In genomic region chr17:28684631-28685030, GRCm38 (mm10) we compare ENCODE assay signal across 17 mouse cellular contexts. TPM values are rescaled to one million over a fixed set of nuclear protein-coding genes. Genes with fewer than 3 reads are reported as not detected.
"Had no signal": no experiment of that assay in that cellular context is flagged by ENCODE, and none has a peak within 500 bp of the region (broad histone marks: within the 10 kb centered on the region; RNA-seq: fewer than 3 reads in every experiment).

No protein-coding gene starts in this region.

- DNase-seq: kidney, adult 8-10 months; kidney, postnatal 10 days; liver, embryonic 13.5 days; liver, postnatal 0 days; midbrain, embryonic 14.5 days; right cerebral cortex, postnatal 4 days; spleen, adult 18-20 months; thymus, adult 2 months; thymus, postnatal 25 days had no signal

- H3K27me3 ChIP-seq: liver, embryonic 13.5 days; stomach, embryonic 15.5 days had no signal

- ATAC-seq: intestine, embryonic 16.5 days; liver, postnatal 0 days had no signal

- H3K9ac ChIP-seq: limb, embryonic 15.5 days; liver, embryonic 13.5 days; liver, postnatal 0 days; lung, embryonic 15.5 days; neural tube, embryonic 15.5 days; stomach, embryonic 15.5 days had no signal

- H3K36me3 ChIP-seq: limb, embryonic 15.5 days; liver, embryonic 13.5 days; lung, embryonic 15.5 days; neural tube, embryonic 15.5 days; stomach, embryonic 15.5 days had no signal

- H3K4me3 ChIP-seq: left cerebral cortex, adult 2 months; limb, embryonic 15.5 days; liver, embryonic 13.5 days; lung, embryonic 15.5 days; myocyte; neural tube, embryonic 15.5 days; stomach, embryonic 15.5 days had no signal

- H3K9me3 ChIP-seq: limb, embryonic 15.5 days; liver, embryonic 13.5 days; lung, embryonic 15.5 days; neural tube, embryonic 15.5 days; stomach, embryonic 15.5 days had no signal

- H3K27ac ChIP-seq: left cerebral cortex, adult 2 months; limb, embryonic 15.5 days; liver, embryonic 13.5 days; lung, embryonic 15.5 days; neural tube, embryonic 15.5 days; stomach, embryonic 15.5 days had no signal

- H3K4me2 ChIP-seq: limb, embryonic 15.5 days; liver, embryonic 13.5 days; lung, embryonic 15.5 days; neural tube, embryonic 15.5 days; stomach, embryonic 15.5 days had no signal

RNA-seq across cellular contexts. Expression of gene Slc26a8, which starts 5.4 kb away (rescaled TPM):
- polyA plus RNA-seq: myocyte had no signal

RNA-seq across cellular contexts. Expression of gene AC170998.1, which starts 41.3 kb away (rescaled TPM):
- polyA plus RNA-seq: myocyte; testis, adult 2 months had no signal
